Mouse (Mus musculus): ENCODE data around the gene Agxt. TPM values are rescaled to one million over a fixed set of nuclear protein-coding genes. Genes with fewer than 3 reads are reported as not detected.

Agxt gene
- polyA plus RNA-seq, 1 experiment from 2014 or later = not detected

DNA sequence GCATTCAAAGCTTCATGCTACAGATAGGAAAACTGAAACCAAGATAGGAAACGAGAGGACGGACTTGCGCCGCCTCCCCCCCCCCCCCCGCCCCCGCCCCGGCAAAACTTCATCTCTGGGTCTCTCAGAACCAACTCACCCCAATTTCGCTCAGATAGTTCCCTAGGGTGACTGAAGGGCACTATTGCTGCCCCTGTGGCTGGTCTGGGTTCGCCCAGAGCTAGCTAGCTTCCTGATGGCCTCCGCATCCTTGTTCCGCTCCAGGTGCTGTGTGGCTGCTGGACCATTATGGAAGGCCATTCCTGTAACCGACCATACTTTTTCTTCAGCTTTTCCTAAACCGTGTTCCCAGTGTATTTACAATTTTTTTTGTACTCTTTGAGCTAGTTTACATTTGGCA, 19.6 kb upstream of the Agxt start:
- ATAC-seq = peak; percentile 74
- WGBS = 12% methylated on average over 13 of the region's 13 CpGs
- peak overlapping the region; percentile 81 for H3K27ac ChIP-seq (ENCODE audit: low read length)
- peak overlapping the region; percentile 66 for H3K9ac ChIP-seq (ENCODE audit: low read depth, low read length)
- peaks cover 15% of the 10 kb centered on the region for H3K4me1 ChIP-seq (ENCODE audit: control insufficient read depth, insufficient read depth, low read length)
- H3K4me3 ChIP-seq (ENCODE audit: low read depth, low read length) = peak overlapping the region; percentile 36
- no peaks in the 10 kb centered on the region for H3K36me3 ChIP-seq (ENCODE audit: control insufficient read depth, insufficient read depth, low read length)
- H3K27me3 ChIP-seq (ENCODE audit: control insufficient read depth, insufficient read depth, low read depth, low read length) = no peaks in the 10 kb centered on the region
- peak overlapping the region; percentile 77 for H3K4me2 ChIP-seq (ENCODE audit: low read length)
- no peaks in the 10 kb centered on the region for H3K9me3 ChIP-seq (replicated peaks; ENCODE audit: control insufficient read depth, low read length, poor library complexity, severe bottlenecking)

DNA sequence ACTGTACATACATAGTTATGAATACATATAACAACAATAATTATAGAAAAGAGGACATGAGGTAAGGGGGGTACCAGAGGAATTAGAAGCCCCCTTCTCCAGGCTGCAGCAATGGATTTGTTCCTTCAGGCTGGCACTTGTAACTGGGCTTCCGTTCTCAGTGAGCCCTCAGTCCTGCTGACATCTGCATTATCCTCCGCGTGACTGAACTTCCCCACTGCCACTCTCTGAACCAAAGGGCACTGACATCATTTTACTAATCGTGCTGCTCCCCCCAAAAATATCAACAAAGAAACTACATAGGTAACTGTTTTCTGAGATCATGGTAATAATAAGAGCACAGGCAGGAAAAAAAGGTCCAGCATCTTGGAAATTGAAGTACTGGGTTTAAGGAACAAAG, 16.2 kb upstream of the Agxt start:
- Histone ChIP-seq H3K4me1 (ENCODE audit: control insufficient read depth, insufficient read depth, low read length) (peaks cover 15% of the 10 kb centered on the region), H3K9ac (ENCODE audit: low read depth, low read length) (no peak overlapping the region), H3K27me3 (ENCODE audit: control insufficient read depth, insufficient read depth, low read depth, low read length) (no peaks in the 10 kb centered on the region), H3K27ac (ENCODE audit: low read length) (no peak overlapping the region), H3K4me2 (ENCODE audit: low read length) (no peak overlapping the region), H3K9me3 (replicated peaks; ENCODE audit: control insufficient read depth, low read length, poor library complexity, severe bottlenecking) (no peaks in the 10 kb centered on the region), H3K4me3 (ENCODE audit: low read depth, low read length) (no peak overlapping the region), H3K36me3 (ENCODE audit: control insufficient read depth, insufficient read depth, low read length) (no peaks in the 10 kb centered on the region)
- no peak for ATAC-seq
- 25% methylated on average over 4 of the region's 4 CpGs for WGBS

DNA sequence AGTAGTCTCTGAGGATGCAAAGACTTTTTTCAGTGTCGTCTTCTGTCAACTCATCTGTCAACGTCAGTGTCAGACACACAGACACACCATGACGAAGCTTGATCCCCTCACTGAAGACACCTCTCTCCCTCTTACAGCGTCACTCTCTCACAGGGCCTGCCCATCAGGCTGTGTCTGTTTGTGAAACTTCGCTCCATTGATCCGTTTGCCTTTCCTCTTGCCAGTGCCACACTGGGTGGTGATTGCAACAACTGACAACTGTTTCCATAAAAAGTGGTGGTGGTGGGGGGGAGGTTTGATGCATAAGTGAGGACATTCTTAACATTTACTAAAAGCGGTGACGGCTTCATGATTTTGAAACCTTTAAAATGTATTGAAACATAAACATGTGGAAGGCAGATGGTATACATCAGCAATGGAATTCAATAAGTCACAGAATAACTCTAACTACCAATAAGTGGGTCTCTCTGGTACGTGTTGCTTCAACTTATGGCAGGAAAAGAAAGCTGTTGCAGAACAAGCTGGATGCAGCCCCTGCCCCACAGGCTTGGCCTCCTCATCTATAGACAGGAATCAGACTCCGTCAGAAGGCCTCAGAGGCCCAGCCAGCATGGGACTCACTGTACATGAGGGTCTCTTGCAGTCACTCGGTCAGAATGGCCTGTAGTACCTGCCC, 11.7 kb upstream of the Agxt start:
- Histone ChIP-seq H3K4me3 (ENCODE audit: low read depth, low read length) (no peak overlapping the region), H3K4me1 (ENCODE audit: control insufficient read depth, insufficient read depth, low read length) (0 out of 2 replicates have a peak, but pooled peaks cover 3% of the 10 kb centered on the region), H3K9me3 (replicated peaks; ENCODE audit: control insufficient read depth, low read length, poor library complexity, severe bottlenecking) (no peaks in the 10 kb centered on the region), H3K9ac (ENCODE audit: low read depth, low read length) (no peak overlapping the region), H3K4me2 (ENCODE audit: low read length) (no peak overlapping the region), H3K27ac (ENCODE audit: low read length) (no peak overlapping the region), H3K36me3 (ENCODE audit: control insufficient read depth, insufficient read depth, low read length) (no peaks in the 10 kb centered on the region), H3K27me3 (ENCODE audit: control insufficient read depth, insufficient read depth, low read depth, low read length) (no peaks in the 10 kb centered on the region)
- WGBS = 88% methylated on average over 11 of the region's 11 CpGs
- no peak for ATAC-seq

DNA sequence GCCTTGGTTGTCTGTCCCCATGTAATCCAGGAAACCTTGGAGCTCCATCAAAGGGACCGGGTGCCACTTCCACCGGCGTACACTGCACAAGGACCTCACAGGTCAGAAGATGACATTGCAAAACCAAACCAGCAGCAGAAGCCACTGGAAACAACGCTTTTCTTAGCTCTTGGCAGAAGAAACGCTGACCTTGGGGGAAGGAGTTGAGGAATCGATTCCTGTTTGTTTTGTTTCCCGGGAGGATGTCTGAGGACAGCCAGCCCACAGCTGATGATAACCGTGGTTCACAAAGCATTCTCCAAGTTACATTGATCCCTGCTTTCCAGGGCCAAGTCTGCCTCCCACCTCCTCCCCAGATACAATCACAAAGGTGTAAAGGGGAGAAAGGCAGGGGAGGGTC, 11.0 kb upstream of the Agxt start:
- H3K27me3 ChIP-seq (ENCODE audit: control insufficient read depth, insufficient read depth, low read depth, low read length) = no peaks in the 10 kb centered on the region
- ATAC-seq = no peak
- H3K4me1 ChIP-seq (ENCODE audit: control insufficient read depth, insufficient read depth, low read length) = no peaks in the 10 kb centered on the region
- WGBS = 82% methylated on average over 8 of the region's 8 CpGs
- H3K36me3 ChIP-seq (ENCODE audit: control insufficient read depth, insufficient read depth, low read length) = no peaks in the 10 kb centered on the region
- H3K9me3 ChIP-seq (replicated peaks; ENCODE audit: control insufficient read depth, low read length, poor library complexity, severe bottlenecking) = no peaks in the 10 kb centered on the region
- H3K4me2 ChIP-seq (ENCODE audit: low read length) = no peak overlapping the region
- H3K9ac ChIP-seq (ENCODE audit: low read depth, low read length) = no peak overlapping the region
- H3K27ac ChIP-seq (ENCODE audit: low read length) = no peak overlapping the region
- no peak overlapping the region for H3K4me3 ChIP-seq (ENCODE audit: low read depth, low read length)

DNA sequence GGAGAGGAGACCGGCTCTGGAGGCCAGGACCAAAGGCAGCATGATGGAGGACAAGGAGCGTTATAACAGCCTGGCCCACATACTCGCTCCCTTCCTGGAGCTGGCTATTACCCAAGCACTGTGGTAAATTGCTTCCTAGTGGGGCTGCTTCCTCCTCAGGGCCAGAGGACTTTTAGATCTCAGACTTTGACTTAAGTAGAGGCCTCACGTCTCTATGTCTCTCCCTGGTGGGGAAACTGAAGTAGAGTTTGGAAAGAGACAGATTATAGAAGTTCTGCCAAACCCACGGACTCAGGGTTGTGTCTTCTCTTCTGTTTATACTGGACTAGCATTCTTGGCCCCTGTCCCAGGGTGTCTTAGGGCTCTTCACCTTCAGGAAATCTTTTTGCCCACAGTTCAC, 9.8 kb upstream of the Agxt start:
- H3K27me3 ChIP-seq (ENCODE audit: control insufficient read depth, insufficient read depth, low read depth, low read length) = no peaks in the 10 kb centered on the region
- no peak for ATAC-seq
- H3K4me1 ChIP-seq (ENCODE audit: control insufficient read depth, insufficient read depth, low read length) = no peaks in the 10 kb centered on the region
- H3K4me2 ChIP-seq (ENCODE audit: low read length) = no peak overlapping the region
- WGBS = 67% methylated on average over 5 of the region's 5 CpGs
- H3K9me3 ChIP-seq (replicated peaks; ENCODE audit: control insufficient read depth, low read length, poor library complexity, severe bottlenecking) = no peaks in the 10 kb centered on the region
- no peak overlapping the region for H3K27ac ChIP-seq (ENCODE audit: low read length)
- H3K36me3 ChIP-seq (ENCODE audit: control insufficient read depth, insufficient read depth, low read length) = no peaks in the 10 kb centered on the region
- no peak overlapping the region for H3K9ac ChIP-seq (ENCODE audit: low read depth, low read length)
- H3K4me3 ChIP-seq (ENCODE audit: low read depth, low read length) = no peak overlapping the region

DNA sequence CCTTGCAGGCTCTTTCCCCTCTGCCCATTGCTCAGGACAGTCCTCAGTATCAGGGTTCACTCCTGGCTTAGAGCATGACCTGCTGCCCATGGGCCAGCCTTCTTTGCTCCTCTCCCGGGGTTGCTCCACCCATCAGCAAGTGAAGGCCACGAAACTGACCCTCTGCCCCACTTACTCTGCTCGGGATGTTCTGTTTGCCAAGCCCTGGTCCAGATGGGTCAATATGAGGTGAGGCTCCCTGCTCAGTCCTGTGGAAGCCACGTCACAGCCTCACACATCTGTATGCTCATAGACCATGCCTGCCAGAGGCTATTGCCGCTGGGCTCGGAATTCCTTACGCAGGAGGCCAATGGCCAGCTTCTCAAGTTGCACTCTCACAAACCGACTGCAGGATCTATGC, 6.8 kb upstream of the Agxt start:
- H3K27me3 ChIP-seq (ENCODE audit: control insufficient read depth, insufficient read depth, low read depth, low read length) = no peaks in the 10 kb centered on the region
- H3K4me3 ChIP-seq (ENCODE audit: low read depth, low read length) = no peak overlapping the region
- WGBS = 84% methylated on average over 8 of the region's 8 CpGs
- H3K36me3 ChIP-seq (ENCODE audit: control insufficient read depth, insufficient read depth, low read length) = no peaks in the 10 kb centered on the region
- no peak for ATAC-seq
- H3K27ac ChIP-seq (ENCODE audit: low read length) = no peak overlapping the region
- no peak overlapping the region for H3K4me2 ChIP-seq (ENCODE audit: low read length)
- H3K9ac ChIP-seq (ENCODE audit: low read depth, low read length) = no peak overlapping the region
- H3K9me3 ChIP-seq (replicated peaks; ENCODE audit: control insufficient read depth, low read length, poor library complexity, severe bottlenecking) = no peaks in the 10 kb centered on the region
- no peaks in the 10 kb centered on the region for H3K4me1 ChIP-seq (ENCODE audit: control insufficient read depth, insufficient read depth, low read length)

DNA sequence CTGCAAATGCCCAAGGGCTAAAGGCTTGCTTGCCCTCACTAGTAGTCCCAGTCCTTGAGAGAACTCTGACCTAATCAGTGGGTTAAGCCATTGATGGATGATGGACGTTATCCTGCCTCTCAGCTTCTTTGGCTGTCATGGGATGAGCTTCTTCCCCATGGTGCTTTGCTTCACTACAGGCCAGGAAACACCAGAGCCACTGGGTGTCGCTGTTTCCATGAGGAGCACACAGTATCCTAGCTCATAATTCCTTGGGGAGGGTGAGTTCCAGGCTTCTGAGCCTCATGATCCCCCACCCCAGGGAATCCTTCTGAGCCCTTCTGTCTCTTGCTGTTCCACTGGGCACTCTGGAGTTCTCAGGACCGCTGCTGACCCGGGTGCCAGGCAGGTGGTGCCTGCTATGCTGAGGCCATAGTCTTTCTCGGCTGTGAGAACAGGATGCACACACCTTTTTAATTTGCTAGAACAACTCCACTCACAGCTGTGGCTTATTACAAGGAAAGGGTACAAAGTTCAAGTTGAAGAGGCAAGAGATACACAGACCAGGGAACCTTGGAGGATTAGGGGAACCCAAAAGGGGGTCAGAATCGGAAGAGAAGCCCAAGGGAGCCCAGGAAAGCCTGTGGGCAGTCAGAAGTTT, 6.2 kb upstream of the Agxt start:
- H3K4me3 ChIP-seq (ENCODE audit: low read depth, low read length) = no peak overlapping the region
- WGBS = 30% methylated on average over 6 of the region's 6 CpGs
- H3K27me3 ChIP-seq (ENCODE audit: control insufficient read depth, insufficient read depth, low read depth, low read length) = no peaks in the 10 kb centered on the region
- no peak overlapping the region for H3K9ac ChIP-seq (ENCODE audit: low read depth, low read length)
- no peak overlapping the region for H3K4me2 ChIP-seq (ENCODE audit: low read length)
- H3K4me1 ChIP-seq (ENCODE audit: control insufficient read depth, insufficient read depth, low read length) = no peaks in the 10 kb centered on the region
- no peaks in the 10 kb centered on the region for H3K36me3 ChIP-seq (ENCODE audit: control insufficient read depth, insufficient read depth, low read length)
- ATAC-seq = no peak
- H3K27ac ChIP-seq (ENCODE audit: low read length) = no peak overlapping the region
- H3K9me3 ChIP-seq (replicated peaks; ENCODE audit: control insufficient read depth, low read length, poor library complexity, severe bottlenecking) = no peaks in the 10 kb centered on the region

DNA sequence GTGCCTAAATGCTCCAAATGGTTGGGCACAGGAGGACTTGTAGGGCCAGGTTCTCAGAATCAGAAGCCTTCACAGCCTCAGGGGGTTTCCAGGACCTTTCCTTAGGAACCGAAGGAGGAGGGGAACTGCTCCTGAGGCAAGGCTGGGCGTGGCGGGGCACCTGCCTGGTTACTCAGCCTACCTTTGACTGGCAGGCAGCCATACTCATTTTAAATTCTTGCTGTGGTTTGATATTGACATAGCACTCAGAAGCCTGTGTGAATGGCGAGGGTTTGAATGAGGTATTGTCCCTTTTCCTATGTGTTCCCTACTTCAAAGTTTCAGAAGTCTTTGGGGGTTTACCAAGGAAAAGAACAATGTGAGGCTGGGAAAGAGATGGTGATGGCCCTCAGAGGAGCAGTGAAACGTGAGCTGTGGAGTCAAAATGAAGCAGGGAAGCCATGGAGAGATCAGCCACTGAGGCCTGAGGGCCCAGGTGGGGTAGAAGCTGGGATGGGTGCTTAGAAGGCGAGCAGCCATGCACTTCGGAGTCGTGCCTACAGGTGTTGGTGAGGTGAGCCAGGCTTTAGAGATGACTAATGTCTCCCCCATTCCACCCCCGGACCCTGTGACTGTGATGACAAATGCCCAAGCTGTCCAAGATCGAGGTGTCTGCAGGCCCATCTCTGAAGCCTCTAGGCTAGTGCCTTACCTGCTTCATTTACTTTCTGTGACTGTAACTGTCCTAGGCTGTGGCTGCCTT, 4.6 kb upstream of the Agxt start:
- Histone ChIP-seq H3K36me3 (ENCODE audit: control insufficient read depth, insufficient read depth, low read length) (no peaks in the 10 kb centered on the region), H3K4me1 (ENCODE audit: control insufficient read depth, insufficient read depth, low read length) (no peaks in the 10 kb centered on the region), H3K4me2 (ENCODE audit: low read length) (no peak overlapping the region), H3K27ac (ENCODE audit: low read length) (no peak overlapping the region), H3K4me3 (ENCODE audit: low read depth, low read length) (no peak overlapping the region), H3K9me3 (replicated peaks; ENCODE audit: control insufficient read depth, low read length, poor library complexity, severe bottlenecking) (no peaks in the 10 kb centered on the region), H3K27me3 (ENCODE audit: control insufficient read depth, insufficient read depth, low read depth, low read length) (no peaks in the 10 kb centered on the region), H3K9ac (ENCODE audit: low read depth, low read length) (no peak overlapping the region)
- no peak for ATAC-seq
- 76% methylated on average over 10 of the region's 10 CpGs for WGBS

DNA sequence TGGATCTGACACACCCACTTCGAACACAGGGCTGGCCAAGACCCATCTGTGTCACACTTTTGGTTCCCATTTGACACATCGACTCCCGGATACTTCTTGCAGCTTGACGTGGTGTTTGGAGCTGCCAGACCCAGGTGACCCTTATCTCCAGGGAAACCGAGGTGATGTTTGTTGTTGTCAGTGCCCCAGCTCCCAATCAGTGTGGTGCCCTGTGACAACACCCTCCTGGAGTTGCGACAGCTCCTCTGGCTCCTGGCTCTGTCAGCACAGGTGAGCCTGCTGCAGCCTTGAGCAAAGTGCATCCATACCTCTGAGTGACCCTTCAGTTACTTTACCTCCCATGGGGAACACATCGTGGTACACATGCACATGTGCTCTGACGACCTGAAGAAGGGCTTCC, 2.4 kb upstream of the Agxt start:
- Histone ChIP-seq H3K36me3 (ENCODE audit: control insufficient read depth, insufficient read depth, low read length) (no peaks in the 10 kb centered on the region), H3K9me3 (replicated peaks; ENCODE audit: control insufficient read depth, low read length, poor library complexity, severe bottlenecking) (no peaks in the 10 kb centered on the region), H3K27ac (ENCODE audit: low read length) (no peak overlapping the region), H3K27me3 (ENCODE audit: control insufficient read depth, insufficient read depth, low read depth, low read length) (no peaks in the 10 kb centered on the region), H3K4me1 (ENCODE audit: control insufficient read depth, insufficient read depth, low read length) (no peaks in the 10 kb centered on the region), H3K4me3 (ENCODE audit: low read depth, low read length) (no peak overlapping the region), H3K4me2 (ENCODE audit: low read length) (no peak overlapping the region), H3K9ac (ENCODE audit: low read depth, low read length) (no peak overlapping the region)
- WGBS = 70% methylated on average over 8 of the region's 8 CpGs
- no peak for ATAC-seq
